Mouse (Mus musculus) megakaryocyte-erythroid progenitor cell, adult 5-6 weeks (primary cell): ENCODE results near the gene Mllt1. TPM values are rescaled to one million over a fixed set of nuclear protein-coding genes. Genes with fewer than 3 reads are reported as not detected.

Experiments
- ATAC-seq: replicated peaks from 2 replicates; pipeline ENCODE4 v1.8.0; 2016; ENCODE audit warnings: mild to moderate bottlenecking, inconsistent platforms; ENCODE audit not compliant: severe bottlenecking, poor library complexity, low FRiP score, low TSS enrichment
- total RNA-seq, 2 experiments: library from RNA; stranded (forward) in 1 of 2; stranded (reverse) in 1 of 2; fragments of 200-1000, 215-1000 nt in 1 of 2; fragments of >200 nt in 1 of 2; fragmentation: Nextera tagmentation in 1 of 2; gene quantifications; 2 replicates each; pipeline ENCODE4 v1.2.3; 2014 to 2017

Mllt1 gene
- total RNA-seq, 2 experiments from 2014 or later: 17.3 to 33.2 TPM

DNA sequence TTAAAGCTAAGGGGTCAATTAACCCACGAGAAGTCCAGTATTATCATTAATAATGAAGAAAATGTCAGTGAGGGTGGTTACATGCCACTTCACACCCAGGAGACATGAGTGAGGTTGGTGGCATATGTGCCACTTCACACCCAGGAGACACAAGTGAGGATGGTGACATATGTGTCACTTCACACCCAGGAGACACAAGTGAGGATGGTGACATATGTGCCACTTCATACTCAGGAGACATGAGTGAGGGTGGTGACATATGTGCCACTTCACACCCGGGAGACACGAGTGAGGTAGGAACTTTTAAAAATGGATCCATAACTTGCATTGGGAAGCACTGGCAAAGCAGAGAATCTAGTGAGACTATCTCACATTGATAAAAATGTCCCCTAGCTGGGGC, 84.0 kb downstream of the Mllt1 start:
- no peak for ATAC-seq

DNA sequence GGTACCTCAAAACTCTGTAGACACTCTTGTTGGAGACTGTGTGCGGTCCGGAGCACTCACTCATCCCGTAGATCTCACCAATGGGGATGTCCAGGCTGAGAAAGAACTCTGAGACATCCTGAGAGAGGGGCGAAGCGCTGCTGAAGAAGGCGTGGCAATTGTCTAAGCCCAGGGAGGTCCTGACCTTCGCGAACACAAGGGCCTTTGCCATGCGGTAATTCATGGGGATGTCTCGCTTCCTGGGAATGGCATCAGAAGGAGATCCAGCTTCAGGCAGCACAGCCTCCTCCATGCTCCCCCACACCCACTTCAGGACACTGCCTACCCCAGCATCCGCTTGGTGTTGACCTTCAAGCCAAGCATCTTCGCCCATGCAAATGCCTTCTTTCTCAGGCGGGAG, 85.5 kb downstream of the Mllt1 start:
- no peak for ATAC-seq

DNA sequence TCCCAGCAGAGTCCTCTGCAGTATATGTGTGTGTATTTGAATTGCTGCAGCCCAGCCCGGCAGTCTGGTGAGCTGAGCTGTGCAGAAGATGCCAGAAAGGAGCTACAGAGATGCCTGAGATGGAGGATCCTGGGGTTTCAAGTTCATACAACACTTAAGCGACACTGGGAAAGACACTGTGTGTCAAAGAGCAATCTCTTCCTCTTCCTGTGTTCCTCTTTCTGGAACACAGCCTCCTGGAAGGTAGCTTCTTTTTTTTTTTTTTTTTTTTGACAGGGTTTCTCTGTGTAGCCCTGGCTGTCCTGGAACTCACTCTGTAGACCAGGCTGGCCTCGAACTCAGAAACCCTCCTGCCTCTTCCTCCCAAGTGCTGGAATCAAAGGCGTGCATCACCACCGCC, 86.4 kb downstream of the Mllt1 start:
- ATAC-seq: no peak

DNA sequence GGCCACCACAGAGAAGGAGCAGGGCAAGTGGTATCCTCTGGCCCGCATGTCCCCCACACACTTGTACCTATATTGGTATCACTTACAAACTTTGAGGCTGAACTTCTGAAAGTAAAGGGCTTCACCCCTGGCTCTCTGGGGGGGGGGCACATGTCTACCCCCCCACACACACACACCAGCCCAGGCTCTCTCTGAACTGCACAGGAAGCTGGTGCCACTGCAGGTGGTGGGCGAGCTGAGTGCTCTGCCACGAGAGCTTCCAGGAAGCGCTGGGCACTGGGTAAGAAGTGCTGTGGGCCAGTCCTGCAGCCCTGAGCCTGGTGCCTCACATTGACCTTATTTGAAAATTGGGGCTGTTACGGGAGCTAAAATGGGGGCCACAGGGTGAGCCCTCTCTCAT, 91.5 kb downstream of the Mllt1 start:
- no peak for ATAC-seq

Other genes starting within 250 kb of the Mllt1 start
- 181 and 226 TPM in 2 replicates for gene Ndufa11, start 217.6 kb downstream of the Mllt1 start, total RNA-seq (2014; fragmentation: Nextera tagmentation)
- 75.6 and 167 TPM in 2 replicates for gene Ndufa11, start 217.6 kb downstream of the Mllt1 start, total RNA-seq (2017)
- gene Vmac, start 217.4 kb downstream of the Mllt1 start, total RNA-seq (2014; fragmentation: Nextera tagmentation): 4.5 and 5.5 TPM in 2 replicates
- 4.1 and 7.6 TPM in 2 replicates for gene Vmac, start 217.4 kb downstream of the Mllt1 start, total RNA-seq (2017)
- gene Nrtn, start 177.9 kb downstream of the Mllt1 start, total RNA-seq (2014; fragmentation: Nextera tagmentation): not detected in 2 replicates
- not detected in 2 replicates for gene Nrtn, start 177.9 kb downstream of the Mllt1 start, total RNA-seq (2017)
- 21.6 and 28.6 TPM in 2 replicates for gene Dus3l, start 170.7 kb downstream of the Mllt1 start, total RNA-seq (2014; fragmentation: Nextera tagmentation)
- gene Dus3l, start 170.7 kb downstream of the Mllt1 start, total RNA-seq (2017): 13.9 and 17.9 TPM in 2 replicates
- gene Prr22, start 165.2 kb downstream of the Mllt1 start, total RNA-seq (2014; fragmentation: Nextera tagmentation): 5.4 and 6.6 TPM in 2 replicates
- 1.3 and 2.3 TPM in 2 replicates for gene Prr22, start 165.2 kb downstream of the Mllt1 start, total RNA-seq (2017)
- 23.0 and 29.3 TPM in 2 replicates for gene Rfx2, start 104.4 kb downstream of the Mllt1 start, total RNA-seq (2014; fragmentation: Nextera tagmentation)
- gene Rfx2, start 104.4 kb downstream of the Mllt1 start, total RNA-seq (2017): 4.7 and 10.5 TPM in 2 replicates
- gene Acsbg2, start 61.0 kb downstream of the Mllt1 start, total RNA-seq (2014; fragmentation: Nextera tagmentation): not detected in 2 replicates
- not detected in 2 replicates for gene Acsbg2, start 61.0 kb downstream of the Mllt1 start, total RNA-seq (2017)
- not detected in 2 replicates for gene 1700061G19Rik, start 59.9 kb downstream of the Mllt1 start, total RNA-seq (2014; fragmentation: Nextera tagmentation)
- not detected in 2 replicates for gene 1700061G19Rik, start 59.9 kb downstream of the Mllt1 start, total RNA-seq (2017)
- gene Acer1, start 46.7 kb upstream of the Mllt1 start, total RNA-seq (2014; fragmentation: Nextera tagmentation): not detected in 2 replicates
- not detected in 2 replicates for gene Acer1, start 46.7 kb upstream of the Mllt1 start, total RNA-seq (2017)
- 89.2 and 116 TPM in 2 replicates for gene Clpp, start 54.9 kb upstream of the Mllt1 start, total RNA-seq (2014; fragmentation: Nextera tagmentation)
- 83.2 and 135 TPM in 2 replicates for gene Clpp, start 54.9 kb upstream of the Mllt1 start, total RNA-seq (2017)
- gene Alkbh7, start 61.9 kb upstream of the Mllt1 start, total RNA-seq (2014; fragmentation: Nextera tagmentation): 25.2 and 26.4 TPM in 2 replicates
- 19.1 and 25.8 TPM in 2 replicates for gene Alkbh7, start 61.9 kb upstream of the Mllt1 start, total RNA-seq (2017)
- not detected in 2 replicates for gene Pspn, start 64.6 kb upstream of the Mllt1 start, total RNA-seq (2014; fragmentation: Nextera tagmentation)
- gene Pspn, start 64.6 kb upstream of the Mllt1 start, total RNA-seq (2017): 4.6 TPM in 1 of 2 replicates, not detected in the other
- 112 and 139 TPM in 2 replicates for gene Gtf2f1, start 75.9 kb upstream of the Mllt1 start, total RNA-seq (2014; fragmentation: Nextera tagmentation)
- 214 and 264 TPM in 2 replicates for gene Gtf2f1, start 75.9 kb upstream of the Mllt1 start, total RNA-seq (2017)
- not detected in 2 replicates for gene Gm17949, start 76.1 kb upstream of the Mllt1 start, total RNA-seq (2014; fragmentation: Nextera tagmentation)
- not detected in 2 replicates for gene Gm17949, start 76.1 kb upstream of the Mllt1 start, total RNA-seq (2017)
- 211 and 252 TPM in 2 replicates for gene Khsrp, start 96.1 kb upstream of the Mllt1 start, total RNA-seq (2014; fragmentation: Nextera tagmentation)
- gene Khsrp, start 96.1 kb upstream of the Mllt1 start, total RNA-seq (2017): 92.4 and 128 TPM in 2 replicates
- gene Slc25a41, start 106.2 kb upstream of the Mllt1 start, total RNA-seq (2014; fragmentation: Nextera tagmentation): not detected in 2 replicates
- 0.91 TPM in 1 of 2 replicates, not detected in the other for gene Slc25a41, start 106.2 kb upstream of the Mllt1 start, total RNA-seq (2017)
- gene Crb3, start 123.7 kb upstream of the Mllt1 start, total RNA-seq (2014; fragmentation: Nextera tagmentation): not detected in 2 replicates
- gene Crb3, start 123.7 kb upstream of the Mllt1 start, total RNA-seq (2017): not detected in 2 replicates
- gene Slc25a23, start 124.4 kb upstream of the Mllt1 start, total RNA-seq (2014; fragmentation: Nextera tagmentation): 17.9 and 21.2 TPM in 2 replicates
- gene Slc25a23, start 124.4 kb upstream of the Mllt1 start, total RNA-seq (2017): 3.0 and 6.2 TPM in 2 replicates
- 20.4 and 33.4 TPM in 2 replicates for gene Dennd1c, start 143.1 kb upstream of the Mllt1 start, total RNA-seq (2014; fragmentation: Nextera tagmentation)
- 0.65 and 1.8 TPM in 2 replicates for gene Dennd1c, start 143.1 kb upstream of the Mllt1 start, total RNA-seq (2017)
- not detected in 2 replicates for gene Tubb4a, start 152.4 kb upstream of the Mllt1 start, total RNA-seq (2014; fragmentation: Nextera tagmentation)
- gene Tubb4a, start 152.4 kb upstream of the Mllt1 start, total RNA-seq (2017): 0.08 TPM in 1 of 2 replicates, not detected in the other
- not detected in 2 replicates for gene Tnfsf9, start 169.9 kb upstream of the Mllt1 start, total RNA-seq (2014; fragmentation: Nextera tagmentation)
- not detected in 2 replicates for gene Tnfsf9, start 169.9 kb upstream of the Mllt1 start, total RNA-seq (2017)
- not detected in 2 replicates for gene Cd70, start 214.4 kb upstream of the Mllt1 start, total RNA-seq (2014; fragmentation: Nextera tagmentation)
- gene Cd70, start 214.4 kb upstream of the Mllt1 start, total RNA-seq (2017): not detected in 2 replicates